Mouse (Mus musculus): Measurements from ENCODE around the gene Ifit3. TPM values are rescaled to one million over a fixed set of nuclear protein-coding genes. Genes with fewer than 3 reads are reported as not detected.

Ifit3 gene
- polyA plus RNA-seq (2014; fragmentation: Illumina TruSeq; extraction: RNeasy Lipid Tissue Mini Kit (QIAGEN cat#74804); ENCODE audit: low read depth, low replicate concordance), result 16.3 TPM

DNA sequence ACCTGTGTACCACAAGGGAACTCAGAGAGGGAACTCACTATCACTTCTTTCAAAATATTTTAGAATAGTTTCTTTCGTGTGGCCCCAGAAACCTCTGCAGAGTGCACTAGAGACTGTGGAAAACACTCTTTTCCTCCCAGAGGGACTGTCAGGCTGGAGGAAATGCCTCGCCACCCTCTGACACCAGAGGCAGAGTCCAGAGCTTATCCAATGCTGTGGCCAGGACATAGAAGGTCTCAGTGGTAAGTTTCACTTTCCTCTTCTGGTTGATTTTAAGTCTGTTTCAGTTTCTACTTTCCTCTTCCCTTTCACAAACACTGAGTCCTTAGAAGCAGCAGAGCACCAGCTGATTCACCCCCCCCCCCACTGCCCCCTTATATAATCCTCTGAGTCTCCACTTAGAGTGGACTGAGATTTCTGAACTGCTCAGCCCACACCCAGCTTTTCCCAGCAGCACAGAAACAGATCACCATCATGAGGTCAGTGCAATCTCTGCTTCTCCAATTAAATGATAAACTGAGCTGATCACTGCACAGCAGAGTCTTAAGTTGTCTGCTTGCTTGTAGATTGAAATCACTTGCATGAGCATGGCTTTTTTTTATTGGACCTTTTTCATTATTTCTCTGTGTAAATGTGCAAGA, at the start of gene Ifit3:
Gene Ifit3, plus strand, starts transcription at position 406 of the 641 bp plus-strand sequence.

DNA sequence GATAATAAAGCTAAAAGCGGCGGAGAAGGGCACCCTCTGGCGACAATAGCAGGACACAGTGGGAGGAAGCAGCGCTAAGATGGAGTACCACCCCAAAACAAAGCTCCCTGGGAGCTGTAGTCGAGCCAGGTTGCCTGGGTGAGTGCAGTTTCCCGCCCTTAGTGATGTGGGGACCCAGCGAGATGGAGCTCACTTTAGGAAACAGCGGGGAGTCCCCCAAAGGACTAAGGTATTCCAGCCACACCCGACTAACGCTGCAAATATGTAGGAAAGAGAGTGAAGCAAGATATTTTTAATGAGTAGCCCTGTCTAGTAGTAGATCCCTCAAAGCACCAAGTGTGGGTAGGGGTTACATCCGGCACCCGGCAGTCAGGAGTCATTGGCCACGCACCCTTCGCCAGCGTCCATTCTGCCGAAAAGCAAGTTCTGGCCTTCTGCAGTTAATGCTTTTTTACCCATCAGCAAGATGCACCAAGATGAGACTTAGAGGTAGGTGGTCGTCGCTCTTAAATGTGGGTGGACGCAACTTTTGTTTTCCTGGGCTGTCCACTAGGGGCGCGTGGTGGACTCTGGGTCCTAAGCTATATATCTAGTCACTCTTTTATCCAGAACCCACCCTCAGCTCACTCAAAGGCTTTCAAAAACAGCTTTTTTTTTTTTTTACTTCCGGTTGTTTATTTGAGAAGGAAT, 32.7 kb upstream of the Ifit3 start, which contains the start of gene Ifit2:
Gene Ifit2, plus strand, starts transcription at position 161 of the 690 bp plus-strand sequence.

DNA sequence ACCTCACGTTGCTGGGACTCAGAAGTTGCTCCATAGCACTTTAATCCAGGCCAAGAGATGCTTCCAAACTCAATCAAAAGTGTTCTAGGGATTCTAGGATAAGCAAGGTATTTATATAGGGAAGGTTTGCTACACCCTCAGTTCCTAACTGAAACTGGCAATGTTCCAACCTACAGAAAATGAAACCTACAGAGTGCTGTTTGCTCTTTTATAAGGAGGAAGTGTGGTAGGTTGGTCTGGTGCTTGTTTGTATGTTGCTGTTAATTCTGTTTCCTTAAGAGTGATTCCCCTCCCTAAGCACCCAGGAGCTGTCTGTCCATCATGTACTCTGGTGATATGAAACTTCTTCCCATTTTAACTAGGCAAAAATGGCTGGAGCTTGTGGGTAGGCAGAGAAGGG, 18.6 kb downstream of the Ifit3 start, which contains the start of gene Ifit1bl1:
Gene Ifit1bl1, minus strand, starts transcription at position 69 of the 400 bp plus-strand sequence.

DNA sequence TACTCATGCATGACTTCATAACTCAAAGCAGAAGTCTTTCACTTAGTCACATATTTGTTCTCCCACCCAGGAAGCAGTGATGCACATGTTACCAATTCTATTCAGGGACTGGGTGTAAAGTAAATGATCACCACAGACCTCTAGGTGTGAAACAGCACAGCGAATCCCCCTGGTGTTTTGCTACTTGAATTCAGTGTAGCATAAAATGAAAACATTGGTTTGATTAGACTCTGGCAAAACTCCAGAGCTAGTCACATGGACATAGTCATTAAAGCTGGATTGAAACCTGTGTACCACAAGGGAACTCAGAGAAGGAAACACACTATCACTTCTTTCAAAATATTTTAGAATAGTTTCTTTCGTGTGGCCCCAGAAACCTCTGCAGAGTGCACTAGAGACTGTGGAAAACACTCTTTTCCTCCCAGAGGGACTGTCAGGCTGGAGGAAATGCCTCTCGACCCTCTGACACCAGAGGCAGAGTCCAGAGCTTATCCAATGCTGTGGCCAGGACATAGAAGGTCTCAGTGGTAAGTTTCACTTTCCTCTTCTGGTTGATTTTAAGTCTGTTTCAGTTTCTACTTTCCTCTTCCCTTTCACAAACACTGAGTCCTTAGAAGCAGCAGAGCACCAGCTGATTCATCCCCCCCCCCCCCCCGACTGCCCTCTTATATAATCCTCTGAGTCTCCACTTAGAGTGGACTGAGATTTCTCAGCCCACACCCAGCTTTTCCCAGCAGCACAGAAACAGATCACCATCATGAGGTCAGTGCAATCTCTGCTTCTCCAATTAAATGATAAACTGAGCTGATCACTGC, 24.1 kb downstream of the Ifit3 start, which contains the start of gene Ifit3b:
Gene Ifit3b, plus strand, starts transcription at position 734 of the 815 bp plus-strand sequence.

Other genes starting within 250 kb of the Ifit3 start
- gene Ch25h, start 108.4 kb upstream of the Ifit3 start, polyA plus RNA-seq (2014; fragmentation: Illumina TruSeq; extraction: RNeasy Lipid Tissue Mini Kit (QIAGEN cat#74804); ENCODE audit: low read depth, low replicate concordance), result 13.3 TPM
- gene Lipa, start 56.1 kb upstream of the Ifit3 start, polyA plus RNA-seq (2014; fragmentation: Illumina TruSeq; extraction: RNeasy Lipid Tissue Mini Kit (QIAGEN cat#74804); ENCODE audit: low read depth, low replicate concordance), result 36.0 TPM
- 5.4 TPM for gene Ifit2, start 32.8 kb upstream of the Ifit3 start, polyA plus RNA-seq (2014; fragmentation: Illumina TruSeq; extraction: RNeasy Lipid Tissue Mini Kit (QIAGEN cat#74804); ENCODE audit: low read depth, low replicate concordance)
- gene Ifit1bl1, start 18.4 kb downstream of the Ifit3 start, polyA plus RNA-seq (2014; fragmentation: Illumina TruSeq; extraction: RNeasy Lipid Tissue Mini Kit (QIAGEN cat#74804); ENCODE audit: low read depth, low replicate concordance), result 0.36 TPM
- 4.2 TPM for gene Ifit3b, start 24.4 kb downstream of the Ifit3 start, polyA plus RNA-seq (2014; fragmentation: Illumina TruSeq; extraction: RNeasy Lipid Tissue Mini Kit (QIAGEN cat#74804); ENCODE audit: low read depth, low replicate concordance)
- 0.14 TPM for gene Ifit1bl2, start 57.2 kb downstream of the Ifit3 start, polyA plus RNA-seq (2014; fragmentation: Illumina TruSeq; extraction: RNeasy Lipid Tissue Mini Kit (QIAGEN cat#74804); ENCODE audit: low read depth, low replicate concordance)
- 4.4 TPM for gene Ifit1, start 57.3 kb downstream of the Ifit3 start, polyA plus RNA-seq (2014; fragmentation: Illumina TruSeq; extraction: RNeasy Lipid Tissue Mini Kit (QIAGEN cat#74804); ENCODE audit: low read depth, low replicate concordance)
- gene Slc16a12, start 163.8 kb downstream of the Ifit3 start, polyA plus RNA-seq (2014; fragmentation: Illumina TruSeq; extraction: RNeasy Lipid Tissue Mini Kit (QIAGEN cat#74804); ENCODE audit: low read depth, low replicate concordance), result 11.9 TPM

All from adipose tissue, adult 10 weeks (tissue).